Mouse (Mus musculus) forebrain, embryonic 12.5 days (tissue): ENCODE results near the gene Snx9. TPM values are rescaled to one million over a fixed set of nuclear protein-coding genes. Genes with fewer than 3 reads are reported as not detected.

Experiments used
- ATAC-seq: fragments of 200-750 bp; cut with Nextera tagmentation; 2 replicates; pipeline ENCODE4 v1.8.0; 2017; ENCODE audit warnings: moderate TSS enrichment; ENCODE audit not compliant: low FRiP score
- H3K27ac ChIP-seq: fragments of 300-500 bp; sonication (generic); 2 replicates; pipeline ENCODE4 v1.5.1; 2016; ENCODE audit warnings: mild to moderate bottlenecking
- H3K27me3 ChIP-seq: fragments of 300-500 bp; sonication (generic); 2 replicates; pipeline ENCODE4 v1.6.1; 2016; ENCODE audit warnings: mild to moderate bottlenecking
- H3K36me3 ChIP-seq: fragments of 300-500 bp; sonication (generic); replicated peaks from 2 replicates; pipeline ENCODE4 v1.6.1; 2016; ENCODE audit warnings: mild to moderate bottlenecking
- H3K4me1 ChIP-seq: fragments of 300-500 bp; sonication (generic); 2 replicates; pipeline ENCODE4 v1.6.1; 2016
- H3K4me2 ChIP-seq: fragments of 300-500 bp; sonication (generic); 2 replicates; pipeline ENCODE4 v1.6.1; 2016; ENCODE audit warnings: mild to moderate bottlenecking, moderate library complexity
- H3K4me3 ChIP-seq: fragments of 300-500 bp; sonication (generic); replicated peaks from 2 replicates; pipeline ENCODE4 v1.5.1; 2016; ENCODE audit warnings: mild to moderate bottlenecking
- H3K9ac ChIP-seq: fragments of 300-500 bp; sonication (generic); 2 replicates; pipeline ENCODE4 v1.6.1; 2016; ENCODE audit warnings: mild to moderate bottlenecking
- H3K9me3 ChIP-seq: fragments of 300-500 bp; sonication (generic); 2 replicates; pipeline ENCODE4 v1.6.1; 2016
- WGBS: fragments of 180-500 bp; shearing (Covaris S2); methylation state at CpG from one replicate; pipeline ENCODE4 v1.1.7; 2016; 5-methylcytosine and 5-hydroxymethylcytosine counted together
- polyA plus RNA-seq: library from polyadenylated mRNA; unstranded; fragments of >200 nt; fragmentation: Nextera tagmentation; extraction: Ambion mirVana; gene quantifications from 2 replicates; pipeline ENCODE4 v1.2.1, GENCODE M21; 2016

The Snx9 gene
- polyA plus RNA-seq, 1 experiment from 2014 or later = 15.1 TPM

DNA sequence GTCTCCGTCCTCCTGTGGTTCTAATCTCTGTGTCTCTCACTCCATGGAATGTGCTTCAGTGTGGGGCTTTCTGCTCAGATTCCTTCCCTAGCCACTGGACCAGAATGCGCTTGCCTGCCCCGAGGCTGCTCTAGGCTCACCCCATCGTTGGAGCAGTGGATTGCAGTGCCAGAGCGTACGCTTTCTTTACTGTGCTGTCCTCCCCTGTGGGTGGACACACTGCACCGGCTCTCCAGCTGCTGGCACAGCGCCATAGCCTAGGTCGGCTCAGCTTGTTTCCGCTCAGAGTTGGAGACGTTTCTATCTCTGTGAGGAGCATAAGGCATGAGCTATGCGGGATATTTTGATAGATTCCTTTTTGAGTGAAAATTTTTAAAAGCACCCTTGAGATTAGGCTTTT is 31.4 kb downstream of the Snx9 start:
- Histone ChIP-seq H3K36me3 (no peaks in the 10 kb centered on the region), H3K4me3 (no peak overlapping the region), H3K27ac (no peak overlapping the region), H3K4me1 (0 out of 2 replicates have a peak, but pooled peaks cover 2% of the 10 kb centered on the region), H3K4me2 (no peak overlapping the region), H3K9me3 (no peaks in the 10 kb centered on the region), H3K9ac (no peak overlapping the region), H3K27me3 (no peaks in the 10 kb centered on the region)
- WGBS = 72% methylated on average over 12 of the region's 12 CpGs
- ATAC-seq = no peak

DNA sequence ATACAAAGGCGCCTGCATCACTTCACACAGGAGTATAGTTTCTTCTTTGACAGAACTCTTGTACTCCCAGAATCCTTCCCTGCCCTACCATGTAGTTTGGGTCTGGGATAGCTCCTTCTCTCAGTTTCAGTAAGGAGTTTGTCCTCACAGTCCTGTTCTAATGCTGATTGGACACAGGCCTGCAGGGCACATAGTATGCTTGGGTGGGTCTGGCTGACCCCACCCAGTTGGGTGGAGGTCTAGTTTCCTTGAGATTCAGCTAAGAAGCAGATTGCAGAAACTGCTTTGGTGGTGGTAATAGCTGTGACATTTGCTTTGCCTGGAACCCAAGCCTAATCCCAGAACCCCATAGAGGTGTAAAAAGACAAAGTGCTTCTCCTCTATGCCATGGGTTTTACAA is 33.4 kb downstream of the Snx9 start:
- Histone ChIP-seq H3K9me3 (no peaks in the 10 kb centered on the region), H3K27me3 (no peaks in the 10 kb centered on the region), H3K36me3 (no peaks in the 10 kb centered on the region), H3K4me3 (no peak overlapping the region), H3K4me1 (0 out of 2 replicates have a peak, but pooled peaks cover 2% of the 10 kb centered on the region), H3K9ac (no peak overlapping the region), H3K27ac (no peak overlapping the region), H3K4me2 (no peak overlapping the region)
- ATAC-seq = no peak
- 81% methylated on average over 1 of the region's 1 CpGs for WGBS

DNA sequence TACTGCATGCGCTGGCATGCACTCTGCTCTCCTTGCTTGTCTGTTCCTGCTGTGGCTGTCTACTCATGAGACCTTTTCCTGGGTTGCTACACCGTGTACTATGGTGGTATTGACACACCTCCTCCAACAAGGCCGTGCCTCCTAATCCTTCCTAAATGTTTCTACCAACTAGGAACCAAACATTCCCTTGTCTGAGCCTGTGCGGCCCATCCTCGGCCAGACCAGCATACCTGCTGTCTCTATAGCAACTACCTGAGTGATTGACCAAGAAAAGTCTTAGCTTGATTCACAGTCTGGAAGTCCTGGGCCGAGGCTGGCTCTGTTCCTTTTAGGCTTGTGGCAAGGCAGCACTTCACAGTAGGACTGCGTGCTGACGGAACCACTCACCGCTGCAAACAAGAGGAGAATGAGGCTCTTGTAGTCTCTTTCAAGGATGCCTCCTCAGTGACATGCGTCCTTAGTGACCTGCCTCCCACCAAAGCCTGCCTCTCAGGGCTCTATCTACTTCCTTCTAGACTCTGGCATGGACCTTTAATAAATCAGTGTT is 36.6 kb downstream of the Snx9 start:
- H3K4me1 ChIP-seq = no peaks in the 10 kb centered on the region
- no peak overlapping the region for H3K4me3 ChIP-seq
- no peak overlapping the region for H3K9ac ChIP-seq
- H3K36me3 ChIP-seq = no peaks in the 10 kb centered on the region
- WGBS = 80% methylated on average over 10 of the region's 10 CpGs
- no peaks in the 10 kb centered on the region for H3K27me3 ChIP-seq
- no peaks in the 10 kb centered on the region for H3K9me3 ChIP-seq
- no peak overlapping the region for H3K27ac ChIP-seq
- H3K4me2 ChIP-seq = no peak overlapping the region
- ATAC-seq = no peak

DNA sequence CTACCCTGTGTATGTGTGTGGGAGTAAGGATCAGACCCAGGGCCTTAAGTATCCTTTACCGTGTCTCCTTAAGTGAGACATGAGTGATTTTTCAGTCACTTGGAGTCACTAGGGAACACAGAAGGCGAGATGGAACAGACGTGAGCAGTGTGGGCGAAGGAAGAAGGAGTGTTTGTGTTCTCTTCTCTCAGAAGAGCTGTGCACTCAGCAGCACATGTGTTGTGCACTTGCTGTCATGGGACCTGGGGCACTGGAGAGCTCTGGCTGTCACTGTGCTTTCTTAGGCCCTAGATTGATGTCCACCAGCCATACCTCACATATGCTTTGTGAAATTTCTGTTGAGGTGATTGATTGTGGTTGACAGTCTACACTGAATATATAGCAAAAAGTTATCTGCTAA is 37.7 kb downstream of the Snx9 start:
- no peaks in the 10 kb centered on the region for H3K36me3 ChIP-seq
- H3K4me1 ChIP-seq = no peaks in the 10 kb centered on the region
- ATAC-seq = no peak
- no peak overlapping the region for H3K4me2 ChIP-seq
- H3K27me3 ChIP-seq = no peaks in the 10 kb centered on the region
- no peaks in the 10 kb centered on the region for H3K9me3 ChIP-seq
- WGBS = 91% methylated on average over 4 of the region's 4 CpGs
- no peak overlapping the region for H3K27ac ChIP-seq
- H3K4me3 ChIP-seq = no peak overlapping the region
- H3K9ac ChIP-seq = no peak overlapping the region

DNA sequence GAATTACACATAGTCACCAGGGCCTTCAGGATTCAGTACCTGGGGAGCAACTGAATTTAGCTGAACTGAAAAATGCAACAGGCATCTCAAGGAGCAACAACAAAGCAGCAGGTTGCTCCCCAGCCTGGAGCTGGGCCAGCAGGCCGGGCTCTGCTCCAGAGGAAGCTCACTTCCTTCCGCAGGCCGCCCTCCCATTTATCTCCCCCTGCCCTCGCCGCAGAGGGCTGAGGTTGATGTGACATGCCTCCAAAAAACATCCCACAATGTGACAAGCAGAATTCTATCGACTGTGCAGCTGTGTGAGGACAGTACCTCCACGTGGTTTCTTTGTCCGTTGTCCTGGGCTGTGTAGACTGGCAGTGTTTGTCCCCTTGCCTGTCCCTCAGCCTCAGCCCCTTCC is 44.3 kb downstream of the Snx9 start:
- WGBS = 65% methylated on average over 8 of the region's 8 CpGs
- no peaks in the 10 kb centered on the region for H3K36me3 ChIP-seq
- no peak overlapping the region for H3K9ac ChIP-seq
- H3K9me3 ChIP-seq = no peaks in the 10 kb centered on the region
- no peaks in the 10 kb centered on the region; the same call in 1 of the 2 replicates for H3K4me1 ChIP-seq
- no peak for ATAC-seq
- H3K4me2 ChIP-seq = no peak overlapping the region
- H3K27ac ChIP-seq = peak overlapping the region; percentile 14; the same call in 1 of the 2 replicates
- no peak overlapping the region for H3K4me3 ChIP-seq
- H3K27me3 ChIP-seq = no peaks in the 10 kb centered on the region

DNA sequence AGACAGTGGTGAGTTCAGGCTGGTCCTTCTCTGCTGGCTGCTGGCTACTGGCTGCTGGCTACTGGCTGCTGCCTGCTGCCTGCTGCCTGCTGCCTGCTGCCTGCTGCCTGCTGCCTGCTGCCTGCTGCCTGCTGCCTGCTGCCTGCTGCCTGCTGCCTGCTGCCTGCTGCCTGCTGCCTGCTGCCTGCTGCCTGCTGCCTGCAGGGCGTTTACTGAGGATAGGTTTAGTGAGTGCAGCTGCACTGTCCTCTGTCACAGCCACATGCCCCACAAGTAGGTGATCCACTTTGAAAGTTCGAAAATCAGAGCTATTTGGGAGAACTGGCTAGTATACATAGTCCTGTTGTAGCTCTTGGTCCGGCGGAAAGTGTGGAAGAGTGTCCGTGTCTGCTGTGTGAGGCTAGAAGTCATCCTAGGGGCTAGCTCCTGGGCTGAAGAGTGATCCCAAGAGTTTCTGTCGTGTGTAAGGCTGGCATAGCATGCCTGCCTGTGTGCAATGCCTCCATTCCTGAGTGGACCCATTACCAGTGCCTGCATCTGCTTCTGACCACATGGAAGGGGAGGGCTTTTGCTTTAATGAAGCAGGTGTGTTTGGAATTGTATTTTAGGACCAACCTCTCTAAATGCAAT is 45.2 kb downstream of the Snx9 start:
- Histone ChIP-seq H3K4me3 (no peak overlapping the region), H3K4me1 (no peaks in the 10 kb centered on the region; the same call in 1 of the 2 replicates), H3K4me2 (no peak overlapping the region), H3K27me3 (no peaks in the 10 kb centered on the region), H3K9me3 (no peaks in the 10 kb centered on the region), H3K36me3 (no peaks in the 10 kb centered on the region), H3K9ac (no peak overlapping the region), H3K27ac (no peak overlapping the region)
- WGBS = 74% methylated on average over 6 of the region's 6 CpGs
- no peak for ATAC-seq

DNA sequence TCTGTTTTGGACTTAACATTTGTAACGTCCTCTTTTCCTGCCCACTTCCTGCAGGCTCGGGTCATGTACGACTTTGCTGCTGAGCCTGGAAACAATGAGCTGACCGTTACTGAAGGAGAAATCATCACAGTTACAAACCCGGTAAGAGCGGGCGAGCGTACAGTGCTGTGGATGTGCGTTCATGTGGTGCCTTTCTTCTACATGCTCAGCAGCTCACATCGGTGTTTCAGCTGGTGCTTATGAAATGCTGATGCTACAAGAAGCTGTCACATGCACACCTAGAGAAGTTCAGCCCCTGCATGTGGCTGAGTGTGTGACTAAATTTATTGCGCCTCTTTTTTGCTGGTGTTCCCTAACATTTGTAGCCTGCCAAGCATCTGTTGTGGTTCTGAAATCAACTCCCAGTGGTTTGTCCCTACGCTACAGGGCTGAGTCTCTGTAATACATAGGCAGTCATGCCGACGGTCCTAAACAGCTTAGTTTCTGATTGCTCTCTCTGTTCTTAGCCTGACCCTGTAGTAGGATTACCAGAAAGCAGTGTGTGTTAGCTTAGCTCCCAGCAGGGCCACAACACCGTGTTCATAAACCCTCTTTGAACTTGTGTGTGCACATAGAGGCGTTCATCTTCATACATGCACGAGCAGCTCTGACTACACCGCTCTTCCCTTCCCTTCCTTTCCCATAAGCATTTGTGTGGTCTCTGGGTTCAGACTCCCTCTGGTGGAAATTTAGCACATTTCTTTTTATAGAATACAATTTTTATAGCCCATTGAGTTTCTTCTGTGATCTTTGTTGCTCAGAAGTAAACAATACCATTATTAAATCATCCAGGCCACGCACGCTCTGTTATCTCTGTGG is 46.0 kb downstream of the Snx9 start:
- Histone ChIP-seq H3K9ac (no peak overlapping the region), H3K4me2 (no peak overlapping the region), H3K4me1 (no peaks in the 10 kb centered on the region; the same call in 1 of the 2 replicates), H3K27ac (no peak overlapping the region), H3K9me3 (no peaks in the 10 kb centered on the region), H3K36me3 (no peaks in the 10 kb centered on the region), H3K27me3 (no peaks in the 10 kb centered on the region), H3K4me3 (no peak overlapping the region)
- 77% methylated on average over 20 of the region's 20 CpGs for WGBS
- no peak for ATAC-seq

DNA sequence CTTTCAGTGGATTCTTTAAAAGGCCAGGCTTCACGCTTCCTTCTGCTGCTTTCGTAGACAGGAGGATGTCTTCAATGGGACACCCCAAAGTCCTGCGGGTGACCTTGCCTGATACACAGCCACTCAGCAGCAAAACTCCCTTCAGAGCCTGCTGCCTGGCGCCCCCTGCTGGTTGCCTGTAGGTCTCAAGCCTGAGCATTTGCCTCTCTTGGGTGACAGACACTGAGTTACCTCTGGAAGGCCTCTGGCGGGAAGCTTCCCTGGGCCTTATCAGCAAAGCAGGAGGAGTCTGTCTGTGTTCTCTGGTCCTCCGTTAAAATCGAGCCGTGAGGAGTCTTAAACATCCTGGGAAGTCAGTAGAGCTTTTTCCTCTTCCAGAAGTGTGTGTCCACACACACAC is 49.3 kb downstream of the Snx9 start:
- Histone ChIP-seq H3K27me3 (no peaks in the 10 kb centered on the region), H3K9ac (no peak overlapping the region), H3K4me2 (no peak overlapping the region), H3K36me3 (no peaks in the 10 kb centered on the region), H3K9me3 (no peaks in the 10 kb centered on the region), H3K4me3 (no peak overlapping the region), H3K27ac (no peak overlapping the region), H3K4me1 (peaks cover 9% of the 10 kb centered on the region)
- ATAC-seq = no peak
- 59% methylated on average over 8 of the region's 8 CpGs for WGBS

DNA sequence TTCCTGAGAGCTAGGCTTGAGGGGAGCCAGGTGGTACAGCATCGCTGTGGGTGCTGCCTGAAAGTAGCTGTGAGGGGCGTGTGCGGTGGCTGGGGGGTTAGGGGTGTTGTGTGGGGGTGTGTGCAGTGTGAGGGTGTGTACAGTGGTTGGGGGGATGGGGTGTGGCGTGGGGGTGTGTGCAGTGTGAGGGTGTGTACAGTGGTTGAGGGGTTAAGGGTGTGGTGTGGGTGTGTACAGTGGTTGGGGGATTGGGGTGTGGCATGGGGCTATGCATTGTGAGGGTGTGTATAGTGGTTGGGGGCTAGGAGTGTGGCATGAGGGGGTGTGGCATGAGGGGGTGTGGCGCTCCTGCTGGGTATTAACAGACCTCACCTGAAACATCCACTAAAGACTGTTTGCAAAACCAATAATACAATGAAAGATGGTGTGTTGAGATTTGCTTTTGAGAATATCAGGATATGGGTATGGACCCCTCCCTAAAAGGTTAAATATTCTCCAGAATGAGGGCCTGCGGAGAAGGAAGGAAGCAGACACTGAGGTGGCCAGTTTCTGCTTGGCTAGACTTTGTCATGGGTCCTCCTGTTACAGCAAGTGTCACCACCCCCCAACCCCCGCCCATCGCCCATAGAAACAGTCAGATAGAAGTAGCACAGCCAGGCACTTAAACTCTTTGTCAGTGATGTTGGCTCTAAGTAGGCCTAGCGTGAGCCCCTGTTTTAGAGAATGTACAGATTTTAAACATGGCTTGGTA is 51.0 kb downstream of the Snx9 start:
- Histone ChIP-seq H3K9me3 (no peaks in the 10 kb centered on the region), H3K27ac (no peak overlapping the region), H3K36me3 (no peaks in the 10 kb centered on the region), H3K4me2 (no peak overlapping the region), H3K4me1 (peaks cover 9% of the 10 kb centered on the region), H3K4me3 (no peak overlapping the region), H3K27me3 (no peaks in the 10 kb centered on the region), H3K9ac (no peak overlapping the region)
- ATAC-seq = no peak
- 85% methylated on average over 9 of the region's 9 CpGs for WGBS

DNA sequence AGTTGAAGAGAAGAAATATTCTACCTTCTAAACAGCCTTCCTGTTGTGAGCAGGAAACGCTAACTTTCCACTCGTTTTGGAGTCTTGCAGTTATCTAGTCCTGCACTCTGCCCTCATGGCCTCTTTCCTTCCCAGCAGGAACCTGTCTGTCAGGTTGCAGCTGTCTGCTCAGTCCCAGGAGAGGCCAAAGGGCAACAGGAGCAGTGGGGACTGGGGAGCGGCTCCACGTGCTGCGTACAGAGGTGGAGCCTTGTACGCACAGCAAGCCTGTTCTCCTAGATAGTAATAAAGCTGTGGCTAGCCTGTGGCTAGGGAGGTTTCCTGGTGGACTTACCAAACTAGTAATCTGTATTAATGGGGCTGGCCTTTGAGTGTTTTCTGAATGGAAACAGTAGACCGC is 52.0 kb downstream of the Snx9 start:
- no peak overlapping the region for H3K4me2 ChIP-seq
- peaks cover 9% of the 10 kb centered on the region for H3K4me1 ChIP-seq
- no peak overlapping the region for H3K4me3 ChIP-seq
- H3K9ac ChIP-seq = no peak overlapping the region
- 39% methylated on average over 7 of the region's 7 CpGs for WGBS
- no peaks in the 10 kb centered on the region for H3K27me3 ChIP-seq
- ATAC-seq = no peak
- no peak overlapping the region for H3K27ac ChIP-seq
- H3K36me3 ChIP-seq = no peaks in the 10 kb centered on the region
- no peaks in the 10 kb centered on the region for H3K9me3 ChIP-seq

DNA sequence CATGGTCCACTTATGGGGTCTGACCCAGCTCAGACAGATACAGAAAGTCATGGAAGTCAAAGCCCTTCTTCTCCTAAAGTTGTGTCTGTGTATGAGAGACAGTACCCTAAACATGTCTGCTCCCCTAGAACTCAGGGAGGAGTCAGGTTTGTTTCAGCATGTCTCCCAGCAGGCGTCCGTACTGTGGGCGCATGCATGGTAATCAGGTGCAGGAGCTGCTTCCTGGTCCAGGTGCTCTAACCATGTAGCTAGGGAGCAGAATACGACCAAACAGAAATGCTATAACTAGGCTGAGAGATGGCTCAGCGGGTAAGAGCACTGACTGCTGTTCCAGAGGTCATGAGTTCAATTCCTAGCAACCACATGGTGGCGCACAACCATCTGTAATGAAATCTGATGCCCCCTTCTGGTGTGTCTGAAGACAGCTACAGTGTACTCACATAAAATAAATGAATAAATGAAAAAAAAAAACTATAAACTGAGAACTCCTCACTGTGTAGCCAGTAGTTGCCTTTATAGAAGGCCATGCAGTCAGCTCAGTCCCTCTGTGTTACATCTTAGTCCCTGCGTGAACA is 52.5 kb downstream of the Snx9 start:
- ATAC-seq = no peak
- no peak overlapping the region for H3K27ac ChIP-seq
- H3K36me3 ChIP-seq = no peaks in the 10 kb centered on the region
- no peaks in the 10 kb centered on the region for H3K9me3 ChIP-seq
- H3K4me2 ChIP-seq = no peak overlapping the region
- WGBS = 75% methylated on average over 7 of the region's 7 CpGs
- no peaks in the 10 kb centered on the region for H3K27me3 ChIP-seq
- peaks cover 9% of the 10 kb centered on the region for H3K4me1 ChIP-seq
- H3K9ac ChIP-seq = no peak overlapping the region
- no peak overlapping the region for H3K4me3 ChIP-seq

DNA sequence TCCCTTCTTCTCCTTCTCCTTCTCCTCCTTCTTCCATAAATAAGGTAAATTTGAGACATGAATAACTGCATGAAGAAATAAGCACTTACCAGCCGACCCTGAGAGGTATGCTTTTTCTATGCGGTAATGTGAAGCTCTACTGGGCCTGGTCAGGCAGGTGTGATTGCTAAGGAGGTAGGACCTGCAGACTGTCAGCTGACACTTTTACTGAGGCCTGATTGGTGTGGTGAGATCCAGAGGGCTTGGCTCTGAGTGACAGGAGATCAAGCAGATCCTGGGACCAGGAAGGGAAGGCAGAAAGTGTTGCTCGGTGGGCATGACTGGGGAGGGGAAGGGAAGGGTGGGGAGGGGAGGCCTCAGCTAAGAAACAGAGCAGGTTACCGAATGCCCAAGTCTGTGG is 54.9 kb downstream of the Snx9 start:
- no peak overlapping the region for H3K4me3 ChIP-seq
- H3K4me2 ChIP-seq = no peak overlapping the region
- no peaks in the 10 kb centered on the region for H3K36me3 ChIP-seq
- 72% methylated on average over 4 of the region's 4 CpGs for WGBS
- no peak overlapping the region for H3K27ac ChIP-seq
- H3K27me3 ChIP-seq = no peaks in the 10 kb centered on the region
- H3K9me3 ChIP-seq = no peaks in the 10 kb centered on the region
- no peak overlapping the region for H3K9ac ChIP-seq
- H3K4me1 ChIP-seq = peaks cover 9% of the 10 kb centered on the region
- ATAC-seq = no peak
